Mouse (Mus musculus) liver, embryonic 13.5 days (tissue): ENCODE data around the gene Tifab. TPM values are rescaled to one million over a fixed set of nuclear protein-coding genes. Genes with fewer than 3 reads are reported as not detected.

Experiments
- ATAC-seq: fragments of 200-750 bp; cut with Nextera tagmentation; 2 replicates; pipeline ENCODE4 v1.8.0; 2017; ENCODE audit warnings: low read depth, mild to moderate bottlenecking, moderate number of reproducible peaks, moderate library complexity
- DNase-seq: peaks from one replicate; pipeline ENCODE4 v3.0.0; 2022
- H3K27ac ChIP-seq: fragments of 300-500 bp; sonication (generic); 2 replicates; pipeline ENCODE4 v1.5.1; 2015; ENCODE audit warnings: moderate library complexity, mild to moderate bottlenecking, inconsistent platforms
- H3K27me3 ChIP-seq: fragments of 300-500 bp; sonication (generic); 2 replicates; pipeline ENCODE4 v1.6.1; 2015; ENCODE audit warnings: mild to moderate bottlenecking, inconsistent platforms
- H3K36me3 ChIP-seq: fragments of 300-500 bp; sonication (generic); 2 replicates; pipeline ENCODE4 v1.6.1; 2015; ENCODE audit warnings: mild to moderate bottlenecking, inconsistent platforms
- H3K4me1 ChIP-seq: fragments of 300-500 bp; sonication (generic); replicated peaks from 2 replicates; pipeline ENCODE4 v1.6.1; 2015; ENCODE audit warnings: inconsistent platforms
- H3K4me2 ChIP-seq: fragments of 300-500 bp; sonication (generic); 2 replicates; pipeline ENCODE4 v1.6.1; 2015; ENCODE audit warnings: inconsistent platforms, mild to moderate bottlenecking, moderate library complexity
- H3K4me3 ChIP-seq: fragments of 300-500 bp; sonication (generic); replicated peaks from 2 replicates; pipeline ENCODE4 v1.5.1; 2015; ENCODE audit warnings: mild to moderate bottlenecking, inconsistent platforms
- H3K9ac ChIP-seq: fragments of 300-500 bp; sonication (generic); 2 replicates; pipeline ENCODE4 v1.6.1; 2015; ENCODE audit warnings: mild to moderate bottlenecking, inconsistent platforms
- H3K9me3 ChIP-seq: fragments of 300-500 bp; sonication (generic); replicated peaks from 2 replicates; pipeline ENCODE4 v1.6.1; 2016; ENCODE audit warnings: inconsistent platforms
- WGBS: fragments of 180-500 bp; shearing (Covaris S2); methylation state at CpG from one replicate; pipeline ENCODE4 v1.1.7; 2015; ENCODE audit not compliant: insufficient replicate concordance; 5-methylcytosine and 5-hydroxymethylcytosine counted together
- polyA plus RNA-seq: library from polyadenylated mRNA; unstranded; fragments of >200 nt; fragmentation: Nextera tagmentation; extraction: Ambion mirVana; gene quantifications from 2 replicates; pipeline ENCODE4 v1.2.1, GENCODE M21; 2015

The Tifab gene
- polyA plus RNA-seq, 1 experiment from 2014 or later = 5.7 TPM

DNA sequence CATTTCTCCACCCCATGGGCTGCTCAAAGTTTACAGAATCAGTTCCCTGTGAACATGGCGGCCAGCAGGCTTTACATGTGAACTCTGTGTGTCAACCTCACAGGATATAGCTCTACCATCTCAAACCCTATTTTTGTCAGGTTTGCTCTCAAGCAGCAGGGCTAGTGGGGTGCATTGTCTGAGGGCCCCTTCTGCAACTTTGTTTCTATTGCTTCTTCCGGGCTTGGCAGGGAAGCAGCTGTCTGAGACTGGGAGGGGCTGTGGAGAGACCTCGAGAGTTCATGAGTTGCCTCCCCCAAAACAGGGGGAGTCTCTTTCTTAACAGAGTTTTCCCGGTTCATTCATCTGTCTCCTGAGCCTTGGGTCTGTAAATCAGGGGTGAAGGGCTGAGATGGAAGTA lies 2.8 kb downstream of the Tifab start:
- Histone ChIP-seq H3K4me3 (no peak overlapping the region), H3K27ac (no peak overlapping the region), H3K9me3 (no peaks in the 10 kb centered on the region), H3K27me3 (no peaks in the 10 kb centered on the region), H3K36me3 (no peaks in the 10 kb centered on the region), H3K4me1 (peaks cover 5% of the 10 kb centered on the region; the same call in 1 of the 2 replicates), H3K9ac (no peak overlapping the region), H3K4me2 (peak overlapping the region; percentile 24; the same call in 1 of the 2 replicates)
- 46% methylated on average over 4 of the region's 4 CpGs for WGBS
- DNase-seq (no peak), ATAC-seq (no peak)

DNA sequence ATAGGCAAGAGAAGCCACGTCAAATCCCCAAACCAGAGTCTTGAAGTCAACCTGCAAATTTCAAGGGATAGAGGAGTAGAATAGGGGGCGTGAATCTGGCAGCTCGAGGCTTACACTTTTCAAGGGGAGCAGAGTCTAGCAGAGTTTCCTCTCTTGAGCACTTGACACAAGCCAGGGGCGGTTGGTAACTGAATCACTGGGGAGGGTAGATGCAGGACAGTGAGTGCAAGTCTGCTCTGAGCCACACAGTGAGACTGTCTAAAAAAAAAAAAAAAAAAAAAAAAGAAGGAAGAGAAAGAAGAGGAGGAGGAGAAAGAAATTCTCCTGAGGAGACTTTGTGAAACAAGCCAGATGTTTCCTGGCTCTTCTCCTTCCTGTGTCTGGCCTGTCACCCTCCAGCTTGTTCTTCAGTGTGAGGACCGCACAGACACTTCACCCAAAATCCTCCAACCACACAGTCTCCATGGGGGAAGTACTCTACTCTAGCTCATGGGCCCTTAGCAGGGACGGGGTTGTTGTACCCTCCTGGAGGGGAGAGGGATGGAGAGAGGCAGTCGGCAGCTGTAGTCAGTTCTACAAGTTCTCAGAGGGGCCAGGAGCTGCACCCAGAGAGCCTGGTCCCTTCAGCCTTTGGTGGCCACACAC lies 5.7 kb downstream of the Tifab start:
- 21% methylated on average over 7 of the region's 7 CpGs for WGBS
- no peak for ATAC-seq
- peak overlapping the region; percentile 50 for H3K27ac ChIP-seq

DNA sequence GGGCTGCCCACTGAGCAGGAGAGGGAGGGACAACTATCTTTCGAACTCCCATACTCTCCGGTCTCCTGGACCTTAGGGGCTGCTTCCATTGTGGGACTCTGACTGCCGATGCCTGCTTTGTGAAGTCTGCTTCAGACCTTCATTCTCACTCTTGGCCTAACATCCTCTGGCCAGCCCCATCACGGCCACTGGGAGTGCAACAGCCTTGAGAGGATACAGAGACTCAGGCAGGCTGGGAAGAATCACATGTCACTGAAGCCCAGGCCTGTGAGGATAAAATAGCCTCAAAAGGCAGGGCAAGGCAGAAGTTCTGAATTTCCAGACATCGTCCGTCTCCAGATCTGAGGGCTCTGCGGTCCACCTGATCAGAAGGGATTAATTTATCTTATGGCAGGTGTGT lies 6.6 kb downstream of the Tifab start:
- Histone ChIP-seq H3K9ac (no peak overlapping the region), H3K4me3 (no peak overlapping the region), H3K4me1 (peaks cover 5% of the 10 kb centered on the region; the same call in 1 of the 2 replicates), H3K36me3 (no peaks in the 10 kb centered on the region), H3K9me3 (no peaks in the 10 kb centered on the region), H3K27me3 (no peaks in the 10 kb centered on the region), H3K4me2 (no peak overlapping the region), H3K27ac (peak overlapping the region; percentile 50; the same call in 1 of the 2 replicates)
- WGBS = 71% methylated on average over 7 of the region's 7 CpGs
- no peak for ATAC-seq
- no peak for DNase-seq

More for the DNA sequence above, 5.7 kb downstream of the Tifab start:
- Histone ChIP-seq H3K36me3 (no peaks in the 10 kb centered on the region), H3K4me2 (no peak overlapping the region), H3K9me3 (no peaks in the 10 kb centered on the region), H3K9ac (no peak overlapping the region), H3K27me3 (no peaks in the 10 kb centered on the region), H3K4me1 (peaks cover 5% of the 10 kb centered on the region; the same call in 1 of the 2 replicates), H3K4me3 (no peak overlapping the region)
- DNase-seq = no peak

DNA sequence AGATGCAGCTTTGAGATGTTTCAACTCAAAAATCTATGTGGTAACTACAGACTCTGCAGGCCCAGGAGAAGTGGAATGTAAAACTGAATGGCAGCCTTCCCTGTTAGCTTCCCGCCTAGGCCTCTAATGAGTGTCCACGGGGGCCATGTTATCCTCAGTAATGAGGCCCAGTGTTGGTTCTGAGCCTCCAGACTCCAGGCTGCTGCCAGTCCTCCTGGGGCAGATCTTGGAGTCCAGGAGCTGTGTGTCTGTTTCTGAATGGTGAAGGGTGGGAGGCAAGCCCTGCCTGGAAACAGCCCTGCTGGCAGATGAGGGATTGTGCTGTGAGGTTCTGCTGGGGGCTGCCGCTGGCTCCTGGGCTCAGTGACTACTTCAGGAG lies 10.3 kb downstream of the Tifab start:
- Histone ChIP-seq H3K27ac (no peak overlapping the region), H3K9ac (no peak overlapping the region), H3K9me3 (no peaks in the 10 kb centered on the region), H3K4me3 (no peak overlapping the region), H3K4me1 (peaks cover 5% of the 10 kb centered on the region; the same call in 1 of the 2 replicates), H3K4me2 (no peak overlapping the region), H3K36me3 (no peaks in the 10 kb centered on the region), H3K27me3 (no peaks in the 10 kb centered on the region)
- DNase-seq (no peak), ATAC-seq (no peak)
- 74% methylated on average over 3 of the region's 3 CpGs for WGBS

DNA sequence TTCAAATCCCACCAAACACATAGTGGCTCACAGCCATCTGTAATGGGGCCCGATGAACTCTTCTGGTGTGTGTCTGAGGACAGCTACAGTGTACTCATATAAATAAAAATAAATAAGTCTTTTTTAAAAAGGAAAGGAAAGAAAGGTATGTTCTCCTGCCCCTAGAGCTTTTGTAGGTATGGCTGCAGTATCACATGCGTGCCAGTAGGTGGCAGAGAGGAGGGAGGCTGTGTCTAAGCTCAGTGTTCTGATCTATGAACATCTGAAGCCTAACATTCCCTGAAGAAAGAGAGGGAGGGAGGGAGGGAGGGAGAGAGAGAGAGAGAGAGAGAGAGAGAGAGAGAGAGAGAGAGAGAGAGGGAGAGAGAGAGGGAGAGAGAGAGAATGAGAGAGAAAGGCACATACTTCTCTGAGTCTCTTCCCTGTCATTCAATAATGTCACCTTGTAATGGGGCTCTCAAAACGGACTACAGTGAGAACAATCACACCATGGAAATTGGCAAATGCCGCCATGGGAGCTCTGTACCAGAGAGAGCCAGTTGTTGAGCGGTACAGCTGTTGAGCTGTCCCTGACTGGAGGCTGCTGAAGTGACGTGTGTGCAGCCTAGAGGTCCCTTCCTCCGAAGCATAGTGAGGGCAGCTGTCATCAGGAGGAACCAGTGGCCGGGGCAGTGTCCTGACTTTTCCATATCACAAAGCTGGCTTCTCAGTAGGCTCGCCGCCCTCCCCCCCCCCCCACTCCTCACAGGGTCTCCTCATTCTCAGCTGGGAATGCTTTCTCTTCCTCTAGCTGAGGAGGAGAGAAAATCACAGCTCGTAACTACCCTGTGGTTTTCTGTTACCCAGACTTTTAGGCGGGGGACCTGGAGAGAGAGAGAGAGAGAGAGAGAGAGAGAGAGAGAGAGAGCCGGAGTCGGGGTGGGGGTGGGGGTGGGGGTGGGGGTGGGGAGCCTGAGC lies 11.0 kb downstream of the Tifab start:
- no peaks in the 10 kb centered on the region for H3K27me3 ChIP-seq
- no peaks in the 10 kb centered on the region for H3K36me3 ChIP-seq
- DNase-seq = no peak

DNA sequence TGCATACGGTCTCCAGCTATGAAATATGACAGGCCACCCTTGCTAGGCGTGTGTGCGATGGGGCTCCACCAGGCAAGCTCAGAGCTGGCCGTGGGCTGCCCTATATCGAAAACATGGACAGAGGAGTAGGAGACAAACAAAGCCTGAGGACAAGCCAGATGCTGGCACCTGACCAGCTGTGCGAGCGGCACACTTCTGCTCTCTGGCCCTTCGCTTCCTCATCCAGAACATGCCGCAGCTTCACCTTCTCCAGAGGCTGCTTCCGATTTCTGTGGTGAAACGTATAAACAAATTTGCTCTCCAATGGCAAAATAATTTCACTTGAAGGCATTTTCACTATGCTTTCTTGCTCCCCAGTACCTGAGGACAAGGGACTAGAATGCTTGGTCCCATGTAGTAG lies 13.1 kb downstream of the Tifab start:
- Histone ChIP-seq H3K36me3 (no peaks in the 10 kb centered on the region), H3K4me3 (no peak overlapping the region), H3K4me1 (no peaks in the 10 kb centered on the region), H3K27me3 (no peaks in the 10 kb centered on the region), H3K4me2 (no peak overlapping the region), H3K27ac (no peak overlapping the region), H3K9ac (no peak overlapping the region), H3K9me3 (no peaks in the 10 kb centered on the region)
- ATAC-seq (no peak), DNase-seq (no peak)
- WGBS = 75% methylated on average over 11 of the region's 11 CpGs

More for the DNA sequence above, 11.0 kb downstream of the Tifab start:
- no peak for ATAC-seq
- 30% methylated on average over 14 of the region's 14 CpGs for WGBS
- Histone ChIP-seq H3K4me3 (no peak overlapping the region), H3K4me1 (peaks cover 4% of the 10 kb centered on the region; the same call in 1 of the 2 replicates), H3K27ac (no peak overlapping the region), H3K9me3 (no peaks in the 10 kb centered on the region), H3K9ac (no peak overlapping the region), H3K4me2 (no peak overlapping the region)

DNA sequence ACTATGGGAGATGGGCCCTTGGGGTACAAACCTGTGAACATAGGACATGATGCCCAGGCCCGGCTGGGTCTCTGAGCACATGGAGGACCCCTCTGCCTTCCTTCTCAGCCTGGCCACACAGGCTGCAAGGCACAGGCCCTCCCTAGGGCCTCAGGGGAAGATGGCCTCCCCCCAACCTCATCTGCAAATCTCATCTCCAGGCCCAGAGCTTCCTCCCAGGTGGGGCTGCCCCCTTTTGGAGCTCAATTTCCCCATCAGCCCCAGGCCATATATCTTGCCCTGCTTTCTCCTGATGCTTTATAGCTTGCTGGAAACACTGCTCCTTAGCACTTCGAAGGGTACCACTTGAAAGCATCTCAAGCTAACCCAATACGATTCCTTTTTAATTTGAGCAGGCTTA lies 14.3 kb downstream of the Tifab start:
- Histone ChIP-seq H3K27ac (no peak overlapping the region), H3K9me3 (no peaks in the 10 kb centered on the region), H3K4me3 (no peak overlapping the region), H3K4me1 (peaks cover 10% of the 10 kb centered on the region), H3K9ac (no peak overlapping the region), H3K36me3 (no peaks in the 10 kb centered on the region), H3K27me3 (0 out of 2 replicates have a peak, but pooled peaks cover 3% of the 10 kb centered on the region), H3K4me2 (no peak overlapping the region)
- DNase-seq (no peak), ATAC-seq (no peak)
- WGBS = 71% methylated on average over 3 of the region's 3 CpGs

DNA sequence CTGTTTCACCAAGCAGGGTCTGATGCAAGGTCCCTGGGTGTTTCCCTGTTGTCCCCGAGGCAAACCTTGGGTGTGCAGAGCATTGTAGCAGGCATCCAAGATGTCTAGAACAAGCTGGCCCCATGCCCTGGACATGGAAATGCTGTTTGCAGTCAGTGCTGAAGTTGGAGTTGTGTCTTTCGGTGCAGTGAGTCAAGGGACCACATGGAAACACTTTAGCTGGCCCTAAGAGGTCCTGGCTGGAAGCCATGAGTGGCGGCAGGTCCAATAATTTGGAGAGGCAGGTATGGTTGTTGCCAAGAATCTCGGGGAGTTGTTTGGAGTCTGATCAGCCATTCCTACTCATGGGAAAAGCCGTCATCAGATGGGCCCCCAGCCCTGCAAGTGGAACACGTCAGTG lies 14.9 kb downstream of the Tifab start:
- H3K27ac ChIP-seq = no peak overlapping the region
- H3K4me1 ChIP-seq = peaks cover 16% of the 10 kb centered on the region
- no peak for DNase-seq
- 0 out of 2 replicates have a peak, but pooled peaks cover 3% of the 10 kb centered on the region for H3K27me3 ChIP-seq
- no peaks in the 10 kb centered on the region for H3K9me3 ChIP-seq
- 56% methylated on average over 6 of the region's 6 CpGs for WGBS
- H3K36me3 ChIP-seq = no peaks in the 10 kb centered on the region
- H3K4me3 ChIP-seq = no peak overlapping the region
- ATAC-seq = no peak
- H3K9ac ChIP-seq = no peak overlapping the region
- H3K4me2 ChIP-seq = no peak overlapping the region

DNA sequence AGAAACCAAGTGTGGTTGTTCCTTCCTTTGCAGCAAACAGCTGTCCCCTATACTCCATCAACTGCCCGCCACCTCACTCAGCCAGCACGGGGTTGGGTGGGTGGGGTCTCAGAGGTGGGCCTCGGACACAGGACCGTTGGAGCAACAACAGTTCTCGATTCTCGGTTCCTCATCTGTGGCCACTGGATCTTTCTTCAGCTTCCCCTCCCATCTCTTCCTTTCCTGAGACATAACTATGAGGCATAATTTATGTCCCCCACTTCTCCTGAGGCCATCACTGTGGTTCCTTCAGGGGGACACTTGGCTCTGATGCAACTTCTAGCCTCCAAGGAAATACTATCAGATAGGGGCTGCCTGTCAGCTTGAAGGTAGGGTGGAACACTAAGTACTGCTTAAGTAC lies 15.8 kb downstream of the Tifab start:
- WGBS = 18% methylated on average over 6 of the region's 6 CpGs
- H3K27ac ChIP-seq = no peak overlapping the region

DNA sequence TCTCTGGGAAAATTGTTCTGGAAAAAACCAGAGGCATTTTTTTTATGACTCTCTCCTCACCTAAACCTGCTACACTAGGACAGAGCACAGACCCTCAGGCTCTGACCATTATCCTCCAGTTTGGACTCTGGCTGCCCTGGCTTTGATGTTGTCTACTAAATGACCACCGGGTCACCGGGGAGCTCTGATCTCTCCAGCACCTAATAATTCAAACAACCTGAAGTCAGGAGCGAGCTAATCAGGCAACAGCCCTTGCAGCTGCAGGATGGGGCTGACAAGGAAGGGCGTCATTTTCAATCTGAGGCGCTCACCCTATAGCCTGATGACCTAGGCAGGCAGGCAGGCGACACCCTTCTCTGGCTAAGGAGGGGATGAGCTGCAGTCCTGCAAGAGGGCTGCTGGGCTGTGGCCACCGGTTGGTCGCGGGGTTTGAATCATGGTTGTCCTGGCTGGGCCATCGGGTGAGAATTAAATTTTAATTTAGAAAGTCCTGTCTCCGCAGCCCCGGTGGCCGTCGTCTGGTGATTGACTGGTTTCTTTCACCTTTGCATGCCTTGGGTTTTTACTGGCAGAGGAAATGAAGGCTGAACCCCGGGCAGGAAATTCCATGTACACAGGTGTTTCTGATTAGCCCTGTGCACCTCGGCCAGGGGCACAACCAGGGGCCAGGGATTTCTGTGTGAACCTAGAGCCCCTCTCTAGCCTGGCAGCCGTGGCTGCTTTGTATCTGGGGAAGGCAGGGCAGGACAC lies 18.9 kb downstream of the Tifab start:
- H3K4me2 ChIP-seq = no peak overlapping the region
- H3K4me1 ChIP-seq = peaks cover 16% of the 10 kb centered on the region
- no peaks in the 10 kb centered on the region for H3K9me3 ChIP-seq
- H3K9ac ChIP-seq = no peak overlapping the region
- 0 out of 2 replicates have a peak, but pooled peaks cover 3% of the 10 kb centered on the region for H3K27me3 ChIP-seq
- ATAC-seq = no peak
- 34% methylated on average over 17 of the region's 17 CpGs for WGBS
- H3K27ac ChIP-seq = peak overlapping the region; percentile 23
- H3K4me3 ChIP-seq = no peak overlapping the region
- H3K36me3 ChIP-seq = no peaks in the 10 kb centered on the region
- DNase-seq = no peak

More for the DNA sequence above, 15.8 kb downstream of the Tifab start:
- no peak overlapping the region for H3K4me3 ChIP-seq
- H3K27me3 ChIP-seq = 0 out of 2 replicates have a peak, but pooled peaks cover 3% of the 10 kb centered on the region
- no peak overlapping the region for H3K4me2 ChIP-seq
- ATAC-seq (no peak), DNase-seq (no peak)
- no peak overlapping the region for H3K9ac ChIP-seq
- H3K36me3 ChIP-seq = no peaks in the 10 kb centered on the region
- H3K9me3 ChIP-seq = no peaks in the 10 kb centered on the region
- H3K4me1 ChIP-seq = peaks cover 16% of the 10 kb centered on the region
